Mouse (Mus musculus) liver (tissue): ENCODE results near the gene Dynll1.

Source experiments
- DNase-seq: peaks from one replicate; pipeline ENCODE4 v3.0.0-alpha.2; 2020; ENCODE audit warnings: mixed read lengths

Dynll1 gene

DNA sequence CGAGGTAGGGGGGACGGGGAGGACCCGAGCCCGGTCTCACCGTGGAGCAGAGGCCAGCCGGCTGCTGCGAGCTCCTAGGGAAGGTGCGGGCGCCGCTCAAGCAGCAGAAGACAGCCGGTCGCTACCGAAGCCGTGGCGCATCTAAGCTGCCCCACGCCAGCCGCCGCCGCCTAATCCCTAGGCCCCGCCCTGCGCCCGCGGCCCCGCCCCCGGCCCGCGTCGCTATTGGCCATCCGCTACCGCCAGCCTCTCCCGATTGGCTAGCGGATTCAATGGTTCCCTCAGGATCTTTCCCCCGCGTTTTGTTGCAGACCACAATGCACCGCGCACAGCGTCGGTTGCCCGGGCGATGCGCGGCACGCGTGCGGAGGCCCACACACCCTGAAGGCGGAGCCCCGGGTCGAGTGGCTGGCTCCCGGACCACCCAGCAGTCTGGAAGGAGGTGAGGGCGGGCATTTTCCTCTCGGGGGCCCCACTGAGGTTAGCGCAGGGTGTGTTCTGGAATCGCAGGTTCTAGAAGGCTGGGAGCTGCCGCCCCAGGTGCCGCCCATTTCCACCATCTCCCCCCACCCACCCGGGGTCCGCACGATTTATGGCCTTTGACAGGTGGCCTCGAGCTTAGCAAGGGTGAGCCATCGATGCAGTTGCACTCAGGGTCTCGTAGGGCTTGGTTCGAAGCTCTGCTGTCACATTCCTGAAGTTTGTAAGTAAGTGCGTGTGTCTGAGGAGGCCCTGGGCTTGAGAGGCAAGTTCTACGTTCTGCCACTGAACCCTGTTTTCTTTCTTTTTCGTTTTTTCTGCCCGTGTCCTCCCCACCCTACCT is at the start of gene Dynll1:
TSS of gene Dynll1 (minus strand) at position 208 of the 823 bp plus-strand sequence.
- DNase-seq: peak; percentile 99

GRCm38 (mm10) chr5:115349225-115349555 is 48.4 kb upstream of the Dynll1 start:
- no peak for DNase-seq

DNA sequence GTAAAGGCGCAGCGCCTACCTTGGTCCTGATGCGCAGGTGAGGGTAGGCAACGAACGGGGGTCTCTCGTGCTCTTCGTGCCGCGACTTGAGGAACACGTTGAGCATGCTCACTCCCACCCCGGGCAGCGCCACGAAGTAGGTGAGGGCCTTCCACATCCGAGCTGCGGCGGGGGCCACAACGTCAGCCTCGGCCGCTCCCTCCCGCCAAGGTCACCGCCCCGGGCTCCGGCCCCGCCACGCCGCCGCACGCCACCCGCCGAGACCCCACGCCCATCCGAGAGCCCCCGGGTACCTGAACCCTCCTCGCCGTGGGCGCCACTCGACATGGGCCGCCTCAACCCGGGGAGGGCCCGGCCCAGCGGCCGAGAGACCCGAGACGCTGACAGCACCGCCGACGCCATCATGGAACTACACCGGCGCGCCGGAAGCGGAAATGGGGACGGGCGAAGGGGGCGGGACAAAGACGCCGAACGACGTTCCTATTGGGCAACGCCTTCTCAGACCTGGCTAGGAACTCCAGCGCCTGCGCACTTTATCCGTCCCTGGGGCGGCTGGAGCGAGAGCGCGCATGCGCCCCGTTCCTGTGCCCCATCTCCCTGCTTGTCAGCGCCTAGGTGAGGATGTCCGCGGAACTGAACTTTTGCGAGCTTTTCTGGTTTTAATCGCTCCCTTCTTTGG is 47.9 kb upstream of the Dynll1 start, which contains the start of gene Cox6a1:
TSS of gene Cox6a1 (minus strand) at position 436 of the 679 bp plus-strand sequence.
- DNase-seq: peak; percentile 99

DNA sequence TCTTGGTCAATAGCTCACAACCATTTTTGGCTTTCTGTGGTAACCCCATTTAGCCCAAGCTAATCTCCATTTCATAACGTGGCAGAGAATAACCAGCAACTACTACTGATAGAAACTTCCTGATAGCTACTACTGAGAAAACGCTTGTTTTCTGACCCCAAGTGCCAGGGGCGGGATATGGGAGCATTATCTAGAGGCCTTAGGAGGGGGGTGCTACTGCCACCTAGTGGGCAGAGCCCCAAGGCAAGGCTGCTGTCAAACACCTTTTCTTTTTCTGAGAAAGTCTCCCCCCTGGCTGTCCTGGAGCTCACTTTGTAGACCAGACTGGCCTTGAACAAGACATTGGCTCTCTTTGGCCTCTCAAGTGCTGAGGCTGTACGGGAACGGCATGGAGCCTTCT is 46.8 kb upstream of the Dynll1 start:
- peak; percentile 91 for DNase-seq

- DNase-seq: peak; percentile 22
Measured at GRCm38 (mm10) chr5:115341314-115342165, 40.7 kb upstream of the Dynll1 start.

GRCm38 (mm10) chr5:115340577-115341313 is 39.9 kb upstream of the Dynll1 start, which contains the start of the genes Gatc and Triap1:
TSS of gene Gatc (minus strand) at chr5:115341178.
TSS of gene Triap1 (plus strand) at chr5:115341225.
- DNase-seq: peak; percentile 91

- no peak for DNase-seq
Measured at GRCm38 (mm10) chr5:115340007-115340406, 39.2 kb upstream of the Dynll1 start.

DNA sequence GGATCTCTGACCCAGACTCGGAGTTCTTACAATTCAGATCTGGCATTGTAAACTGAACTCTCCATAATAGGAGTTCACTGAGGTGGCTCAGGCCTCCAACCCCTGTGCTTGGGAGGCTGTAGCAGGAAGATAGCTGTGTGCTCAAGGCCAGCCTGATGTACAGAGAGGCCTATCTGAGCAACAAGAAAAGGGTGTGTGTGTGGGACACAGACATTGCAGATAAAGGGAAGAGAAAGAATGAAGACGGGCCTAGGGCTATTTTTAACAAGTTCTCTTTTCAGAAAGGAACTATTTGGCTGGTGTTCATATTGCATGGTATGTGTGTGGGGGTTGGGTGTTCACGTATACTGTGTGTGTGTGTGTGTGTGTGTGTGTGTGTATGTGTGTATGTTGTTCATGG is 32.8 kb upstream of the Dynll1 start:
- peak; percentile 79 for DNase-seq

- no peak for DNase-seq
Measured at GRCm38 (mm10) chr5:115330955-115331354, 30.2 kb upstream of the Dynll1 start.

DNA sequence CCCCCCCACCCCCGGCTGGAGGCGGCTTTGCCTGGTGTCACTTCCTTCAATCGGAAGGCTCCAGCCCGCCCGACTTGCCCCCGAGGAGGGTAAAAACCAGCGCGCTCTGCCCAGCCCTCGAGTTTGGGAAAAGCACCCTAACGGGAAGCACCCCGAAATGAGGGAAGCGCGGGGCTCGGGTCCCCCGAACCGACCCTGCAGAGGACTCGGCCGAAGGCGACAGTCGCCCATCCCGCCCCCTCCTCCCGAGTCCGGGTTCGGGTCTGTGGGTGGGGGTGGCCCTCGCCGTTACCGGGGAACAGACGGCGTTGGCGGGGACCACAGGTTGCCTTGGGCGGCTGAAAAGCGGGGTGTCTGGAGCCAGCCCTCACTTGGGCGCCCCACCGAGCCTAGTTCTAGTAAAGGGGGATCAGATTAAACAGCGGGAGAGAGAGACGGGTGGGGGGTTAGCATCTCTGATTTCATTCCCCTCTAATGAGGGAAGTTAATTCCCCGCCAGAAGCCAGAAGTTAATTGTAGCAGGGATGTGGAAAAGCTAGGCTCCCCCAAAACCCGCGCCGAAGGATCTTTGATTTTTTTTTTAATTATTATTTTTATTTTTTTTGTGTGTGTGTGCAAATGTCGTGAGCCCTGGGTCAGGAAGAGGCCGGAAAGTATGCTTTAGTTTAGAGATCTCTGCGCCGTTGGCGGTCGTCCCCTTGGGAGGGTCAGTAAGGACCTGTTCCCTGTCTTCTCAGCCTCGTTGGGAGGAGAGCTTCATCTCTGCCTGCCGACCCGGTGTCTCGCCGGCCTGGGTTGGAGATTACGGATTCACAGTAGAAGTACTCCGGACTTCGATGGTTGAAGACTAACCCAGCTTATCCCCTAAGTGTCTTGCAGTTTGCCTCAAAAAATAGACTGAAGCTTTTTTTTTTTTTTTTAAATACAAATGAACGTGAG is 27.1 kb upstream of the Dynll1 start:
- peak; percentile 63 for DNase-seq

DNA sequence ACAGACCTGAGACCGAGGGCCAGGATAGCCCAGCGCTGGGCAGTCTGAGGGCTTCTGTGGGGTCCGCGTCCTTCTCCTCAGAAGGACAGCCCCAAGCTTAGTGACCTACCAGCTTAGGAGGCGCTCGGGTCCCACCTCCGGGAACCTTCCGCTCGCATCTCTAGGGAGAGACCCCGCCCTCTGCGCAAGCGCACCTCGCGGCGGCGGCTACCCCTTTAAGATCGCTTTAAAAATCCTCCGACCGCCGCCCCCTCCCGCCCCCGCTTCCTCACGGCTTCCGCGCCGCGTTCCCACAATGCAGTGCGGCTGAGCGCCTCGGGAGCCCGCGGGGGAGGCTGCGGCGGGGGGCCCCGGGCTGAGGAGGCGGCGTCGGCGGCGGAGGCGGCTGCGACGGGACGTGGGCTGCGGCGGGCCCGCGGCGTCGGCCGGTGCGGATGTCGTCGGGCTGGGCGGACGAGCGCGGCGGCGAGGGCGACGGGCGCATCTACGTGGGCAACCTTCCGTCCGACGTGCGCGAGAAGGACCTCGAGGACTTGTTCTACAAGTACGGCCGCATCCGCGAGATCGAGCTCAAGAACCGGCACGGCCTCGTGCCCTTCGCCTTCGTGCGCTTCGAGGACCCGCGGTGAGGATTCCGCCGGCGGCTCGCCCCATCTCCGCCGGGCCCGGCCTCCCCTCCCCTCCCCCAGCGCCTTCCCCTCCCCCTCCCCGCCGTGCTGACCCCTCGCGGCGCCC is 26.2 kb upstream of the Dynll1 start, which contains the start of gene Srsf9:
TSS of gene Srsf9 (plus strand) at position 303 of the 735 bp plus-strand sequence.
- peak; percentile 97 for DNase-seq

DNA sequence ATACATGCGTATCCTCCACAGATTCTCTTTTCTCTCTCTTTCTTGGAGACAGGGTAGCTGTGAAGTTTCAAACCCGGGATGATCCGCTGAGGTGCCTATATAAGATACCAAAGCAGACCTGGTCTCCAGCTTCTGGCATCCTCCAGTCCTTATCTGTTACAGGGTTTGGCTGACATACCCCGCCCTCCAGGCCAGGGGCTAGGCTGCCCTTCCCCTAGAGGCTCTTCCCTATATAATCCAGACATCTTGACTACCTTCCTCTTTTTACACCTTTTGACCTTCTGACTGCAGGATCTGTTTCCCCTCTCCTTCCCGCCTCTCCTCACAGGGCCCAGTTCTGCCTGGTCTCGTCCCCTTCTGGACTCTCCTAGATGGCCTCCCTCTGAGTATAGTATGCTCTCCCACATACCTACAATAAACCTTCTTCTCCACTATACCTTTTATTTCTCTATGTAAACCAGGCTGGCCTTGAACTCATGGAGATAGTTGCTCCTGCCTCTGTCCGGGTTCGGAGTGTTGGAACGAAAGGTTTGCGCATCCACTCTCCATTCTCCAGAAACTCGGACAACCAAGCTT is 25.5 kb upstream of the Dynll1 start:
- peak; percentile 85 for DNase-seq

- peak; percentile 75 for DNase-seq
Measured at GRCm38 (mm10) chr5:115319004-115319940, 18.5 kb upstream of the Dynll1 start.

- DNase-seq: peak; percentile 28
Measured at GRCm38 (mm10) chr5:115317645-115318328, 17.0 kb upstream of the Dynll1 start.

DNA sequence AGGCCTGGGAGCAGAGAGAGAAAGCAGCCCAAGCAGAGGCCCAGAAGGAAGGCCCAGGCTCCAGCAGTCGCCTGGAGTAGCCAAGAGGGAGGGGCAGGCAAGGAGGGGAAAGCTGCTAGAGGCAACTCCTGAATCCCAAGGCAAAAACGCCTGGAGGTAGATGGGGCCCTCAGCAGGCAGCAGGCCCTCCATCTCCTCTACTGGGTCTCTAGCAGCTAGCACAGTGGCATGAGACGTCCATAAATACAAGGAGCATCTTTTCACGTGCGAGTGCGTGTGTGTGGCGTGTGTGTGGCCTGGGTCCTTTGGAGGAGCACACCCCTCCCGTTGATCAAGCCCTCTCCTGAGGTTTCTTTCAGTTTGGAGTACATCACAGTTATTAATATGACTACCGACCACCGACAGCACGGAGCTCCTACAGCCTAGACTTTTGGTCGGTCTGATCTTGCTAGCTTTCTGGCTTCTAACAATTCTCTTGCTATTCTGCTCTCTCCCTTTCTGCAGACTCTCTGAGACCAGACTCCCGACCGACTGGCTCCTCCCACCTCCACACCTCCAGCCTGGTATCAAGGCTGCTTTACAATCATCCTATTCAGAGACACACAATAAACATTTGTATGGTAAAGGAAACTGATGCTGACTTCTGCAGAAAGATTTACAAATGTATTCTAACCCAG is 16.3 kb upstream of the Dynll1 start:
- no peak for DNase-seq

DNA sequence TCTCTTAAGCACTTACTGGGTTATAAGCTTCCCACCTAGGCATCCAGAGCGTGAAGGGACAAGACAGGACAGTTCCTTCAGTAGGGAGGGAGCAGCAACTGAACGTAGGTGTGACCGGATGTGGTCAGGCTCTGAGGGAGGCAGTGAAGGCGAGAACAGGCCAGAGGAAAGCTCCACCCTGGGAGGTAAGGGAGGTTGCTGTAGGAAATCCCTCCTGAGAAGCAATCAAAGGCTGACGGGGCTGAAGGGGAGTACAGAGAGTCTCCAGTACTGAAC is 12.8 kb upstream of the Dynll1 start:
- DNase-seq: peak; percentile 29

- peak; percentile 46 for DNase-seq
Measured at GRCm38 (mm10) chr5:115312816-115313667, 12.2 kb upstream of the Dynll1 start.
